Mouse (Mus musculus) heart, postnatal 0 days (tissue): Measurements from ENCODE around the gene Ifitm3.
"Not testable (repeated sequence)": the region's sequence is repeated elsewhere in the genome, so short reads cannot be mapped to it uniquely, and the experiment has no call there.

ENCODE experiments used
- CTCF ChIP-seq: IDR thresholded peaks from 2 replicates; pipeline ENCODE4 v1.5.1; 2016; ENCODE audit warnings: antibody characterized with exemption, control low read depth, low read depth
- EP300 ChIP-seq: IDR thresholded peaks from 2 replicates; pipeline ENCODE4 v1.6.1; 2016; ENCODE audit warnings: antibody characterized with exemption, low read depth

DNA sequence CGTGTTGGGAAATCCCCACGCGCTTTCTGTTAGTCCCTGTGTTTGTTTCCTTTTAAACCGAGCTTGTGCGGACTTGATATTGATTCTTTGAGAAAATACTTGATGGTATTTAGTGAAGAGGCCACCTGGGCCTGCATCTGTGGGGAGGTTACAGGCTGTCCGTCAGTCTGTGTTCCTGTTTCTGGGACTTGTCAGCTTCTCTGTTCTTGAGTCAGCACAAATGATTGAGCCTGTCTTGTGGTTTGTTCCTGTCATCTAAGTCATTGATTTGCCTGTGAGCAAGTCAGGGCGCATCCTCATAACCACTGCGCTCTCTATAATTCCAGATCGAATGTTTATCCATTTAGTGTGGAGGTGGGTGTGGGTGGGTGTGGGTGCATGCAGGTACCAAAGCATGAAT is 33.9 kb downstream of the Ifitm3 start:
- not testable (repeated sequence) for TF ChIP-seq CTCF, EP300
